Mouse (Mus musculus): Measurements from ENCODE around the gene Lbhd2. TPM values are rescaled to one million over a fixed set of nuclear protein-coding genes. Genes with fewer than 3 reads are reported as not detected.
A peak's percentile ranks its signal among the peaks of the same experiment; 100 is the strongest.

Lbhd2 gene
- polyA plus RNA-seq, 1 experiment from 2014 or later: 1.9 TPM

- Histone ChIP-seq H3K27ac (replicated peaks) (no peak overlapping the region), H3K4me1 (replicated peaks) (peaks cover 33% of the 10 kb centered on the region), H3K4me3 (no peak overlapping the region), H3K4me2 (no peak overlapping the region), H3K9me3 (no peaks in the 10 kb centered on the region), H3K9ac (no peak overlapping the region), H3K36me3 (no peaks in the 10 kb centered on the region), H3K27me3 (peaks cover 7% of the 10 kb centered on the region)
- WGBS: 77% methylated on average over 8 of the region's 8 CpGs
- ATAC-seq (ENCODE audit: low FRiP score, low read depth): no peak
Measured at GRCm38 (mm10) chr12:111411631-111412355, 5.2 kb downstream of the Lbhd2 start.

GRCm38 (mm10) chr12:111412581-111413284 is 6.1 kb downstream of the Lbhd2 start:
- Histone ChIP-seq H3K4me3 (peak overlapping the region; percentile 31), H3K36me3 (no peaks in the 10 kb centered on the region), H3K4me2 (peak overlapping the region; percentile 58), H3K27ac (replicated peaks) (no peak overlapping the region), H3K27me3 (no peaks in the 10 kb centered on the region), H3K4me1 (replicated peaks) (peaks cover 35% of the 10 kb centered on the region), H3K9ac (peak overlapping the region; percentile 36), H3K9me3 (no peaks in the 10 kb centered on the region)
- no peak; the same call in 1 of the 2 replicates for ATAC-seq (ENCODE audit: low FRiP score, low read depth)
- WGBS: 22% methylated on average over 12 of the region's 12 CpGs

GRCm38 (mm10) chr12:111413300-111413699 is 6.7 kb downstream of the Lbhd2 start:
- no peaks in the 10 kb centered on the region for H3K9me3 ChIP-seq
- peak; percentile 66 for ATAC-seq (ENCODE audit: low FRiP score, low read depth)
- no peaks in the 10 kb centered on the region for H3K27me3 ChIP-seq
- no peak overlapping the region for H3K27ac ChIP-seq (replicated peaks)
- no peaks in the 10 kb centered on the region for H3K36me3 ChIP-seq
- peak overlapping the region; percentile 58 for H3K4me2 ChIP-seq
- WGBS: 1% methylated on average over 21 of the region's 21 CpGs
- H3K4me1 ChIP-seq (replicated peaks): peaks cover 35% of the 10 kb centered on the region
- peak overlapping the region; percentile 36 for H3K9ac ChIP-seq
- peak overlapping the region; percentile 31 for H3K4me3 ChIP-seq

GRCm38 (mm10) chr12:111416921-111417779 is 10.5 kb downstream of the Lbhd2 start, which contains the start of gene Exoc3l4:
Exoc3l4 (plus strand) TSS chr12:111417017.
- no peak within 1 kb of the TSS for H3K27ac ChIP-seq (replicated peaks)
- no peaks in the 10 kb centered on the region for H3K9me3 ChIP-seq
- 6% methylated on average over 17 of the region's 17 CpGs for WGBS
- peaks cover 17% of the 10 kb centered on the region for H3K27me3 ChIP-seq
- no peaks in the 10 kb centered on the region for H3K36me3 ChIP-seq
- H3K4me1 ChIP-seq (replicated peaks): peaks cover 19% of the 10 kb centered on the region
- no peak within 1 kb of the TSS for H3K9ac ChIP-seq
- ATAC-seq (ENCODE audit: low FRiP score, low read depth): no peak
- peak within 1 kb of the TSS; percentile 45 for H3K4me2 ChIP-seq
- H3K4me3 ChIP-seq: no peak within 1 kb of the TSS

GRCm38 (mm10) chr12:111419918-111420317 is 13.3 kb downstream of the Lbhd2 start:
- ATAC-seq (ENCODE audit: low FRiP score, low read depth): no peak
- Histone ChIP-seq H3K4me3 (no peak overlapping the region), H3K36me3 (no peaks in the 10 kb centered on the region), H3K9me3 (no peaks in the 10 kb centered on the region), H3K4me1 (replicated peaks) (peaks cover 18% of the 10 kb centered on the region), H3K4me2 (no peak overlapping the region), H3K27me3 (peaks cover 44% of the 10 kb centered on the region), H3K9ac (no peak overlapping the region), H3K27ac (replicated peaks) (no peak overlapping the region)
- 79% methylated on average over 5 of the region's 5 CpGs for WGBS

- Histone ChIP-seq H3K27ac (replicated peaks) (no peak overlapping the region), H3K4me2 (no peak overlapping the region), H3K9me3 (no peaks in the 10 kb centered on the region), H3K4me1 (replicated peaks) (peaks cover 26% of the 10 kb centered on the region), H3K27me3 (peaks cover 55% of the 10 kb centered on the region), H3K4me3 (no peak overlapping the region), H3K9ac (no peak overlapping the region), H3K36me3 (no peaks in the 10 kb centered on the region)
- WGBS: 58% methylated on average over 7 of the region's 7 CpGs
- ATAC-seq (ENCODE audit: low FRiP score, low read depth): no peak
Measured at GRCm38 (mm10) chr12:111420946-111421709, 14.5 kb downstream of the Lbhd2 start.

GRCm38 (mm10) chr12:111422852-111423251 is 16.2 kb downstream of the Lbhd2 start:
- 47% methylated on average over 5 of the region's 5 CpGs for WGBS

GRCm38 (mm10) chr12:111423570-111424129 is 17.0 kb downstream of the Lbhd2 start:
- Histone ChIP-seq H3K9me3 (no peaks in the 10 kb centered on the region), H3K36me3 (no peaks in the 10 kb centered on the region), H3K4me1 (replicated peaks) (peaks cover 28% of the 10 kb centered on the region), H3K4me2 (peak overlapping the region; percentile 68), H3K4me3 (peak overlapping the region; percentile 33), H3K27ac (replicated peaks) (no peak overlapping the region), H3K27me3 (peaks cover 75% of the 10 kb centered on the region), H3K9ac (no peak overlapping the region; the same call in 1 of the 2 replicates)
- 3% methylated on average over 43 of the region's 43 CpGs for WGBS
- no peak for ATAC-seq (ENCODE audit: low FRiP score, low read depth)

More at GRCm38 (mm10) chr12:111422852-111423251, 16.2 kb downstream of the Lbhd2 start:
- no peak overlapping the region for H3K9ac ChIP-seq
- no peak overlapping the region for H3K4me3 ChIP-seq
- peaks cover 67% of the 10 kb centered on the region for H3K27me3 ChIP-seq
- H3K27ac ChIP-seq (replicated peaks): no peak overlapping the region
- H3K9me3 ChIP-seq: no peaks in the 10 kb centered on the region
- no peak for ATAC-seq (ENCODE audit: low FRiP score, low read depth)
- H3K36me3 ChIP-seq: no peaks in the 10 kb centered on the region
- no peak overlapping the region for H3K4me2 ChIP-seq
- peaks cover 20% of the 10 kb centered on the region for H3K4me1 ChIP-seq (replicated peaks)

- WGBS: 26% methylated on average over 9 of the region's 9 CpGs
- Histone ChIP-seq H3K4me2 (no peak overlapping the region), H3K36me3 (no peaks in the 10 kb centered on the region), H3K9ac (no peak overlapping the region), H3K9me3 (no peaks in the 10 kb centered on the region), H3K4me1 (replicated peaks) (peaks cover 37% of the 10 kb centered on the region), H3K27me3 (peaks cover 77% of the 10 kb centered on the region), H3K4me3 (no peak overlapping the region), H3K27ac (replicated peaks) (no peak overlapping the region)
- ATAC-seq (ENCODE audit: low FRiP score, low read depth): no peak
Measured at GRCm38 (mm10) chr12:111424547-111424946, 17.9 kb downstream of the Lbhd2 start.

GRCm38 (mm10) chr12:111425258-111425657 is 18.6 kb downstream of the Lbhd2 start:
- H3K4me2 ChIP-seq: 0 out of 2 replicates have a peak overlapping the region, but pooled peaks have one; percentile 18
- H3K9me3 ChIP-seq: no peaks in the 10 kb centered on the region
- peaks cover 76% of the 10 kb centered on the region for H3K27me3 ChIP-seq
- H3K4me1 ChIP-seq (replicated peaks): peaks cover 44% of the 10 kb centered on the region
- ATAC-seq (ENCODE audit: low FRiP score, low read depth): no peak
- no peaks in the 10 kb centered on the region for H3K36me3 ChIP-seq
- WGBS: 4% methylated on average over 15 of the region's 15 CpGs
- no peak overlapping the region for H3K27ac ChIP-seq (replicated peaks)
- no peak overlapping the region for H3K4me3 ChIP-seq
- H3K9ac ChIP-seq: no peak overlapping the region

Measured in hindbrain, embryonic 15.5 days (tissue).